Mouse (Mus musculus): ENCODE measurements around the gene Ppp6r2.

The Ppp6r2 gene

GRCm38 (mm10) chr15:89309962-89310498 is 98.7 kb downstream of the Ppp6r2 start:
- DNase-seq (ENCODE audit: low spot score in 2 of 2) = peak; percentile 68 to 70

DNA sequence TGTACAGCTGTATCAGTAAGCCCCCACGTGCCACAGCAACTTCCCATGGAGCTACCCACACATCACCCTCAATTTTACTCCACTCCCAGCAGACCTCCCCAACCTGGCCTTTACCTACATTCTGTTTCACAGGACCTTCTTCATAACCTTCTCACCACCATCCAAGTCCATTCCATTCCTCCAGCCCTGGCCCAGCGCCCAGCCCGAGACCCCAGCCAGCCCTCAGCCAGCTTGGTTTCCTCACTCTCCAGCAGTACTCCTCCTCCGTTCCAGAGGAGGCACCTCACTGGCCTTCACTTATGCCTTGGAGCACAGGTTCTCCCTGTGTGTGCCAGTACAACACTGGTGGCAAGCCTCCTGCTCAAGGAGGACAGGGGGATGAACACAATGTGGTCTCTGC is 102.0 kb downstream of the Ppp6r2 start:
- no peak for DNase-seq (ENCODE audit: low spot score in 2 of 2)

- DNase-seq (ENCODE audit: low spot score in 2 of 2) = no peak
These were observed 102.8 kb downstream of the Ppp6r2 start for GRCm38 (mm10) chr15:89314107-89314506.

DNA sequence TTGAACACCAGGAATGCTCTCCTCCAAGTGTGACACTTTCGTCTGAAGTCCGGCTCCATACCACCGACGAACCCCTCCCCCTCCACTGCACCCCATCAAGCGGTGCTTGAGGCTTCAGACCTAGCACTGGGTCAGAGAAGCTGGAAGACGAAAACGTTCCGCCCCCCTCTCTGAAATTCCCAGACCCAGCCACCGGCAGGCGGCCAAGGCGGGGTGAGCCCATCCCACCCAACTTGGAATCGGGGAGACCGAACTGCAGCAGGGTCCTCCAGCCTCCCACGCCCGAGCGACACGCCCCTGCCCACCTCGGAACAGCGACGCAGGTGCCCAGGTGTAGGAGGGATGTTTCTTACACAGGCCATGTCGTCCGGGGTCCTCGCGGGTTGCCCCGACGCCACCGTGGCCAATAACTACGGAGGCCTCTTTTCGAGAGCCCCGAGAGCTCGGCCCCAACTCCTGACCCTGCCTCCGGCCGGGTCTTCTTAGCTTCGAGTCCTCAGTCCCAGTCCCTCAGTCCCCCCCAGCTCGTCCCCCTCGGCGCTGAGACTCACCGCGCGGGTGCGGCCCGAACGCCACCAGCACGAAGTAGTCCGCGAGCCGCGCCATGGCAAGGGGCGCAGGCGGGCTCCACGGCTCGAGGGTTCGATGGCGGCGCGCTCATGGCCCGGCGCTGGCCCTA is 103.3 kb downstream of the Ppp6r2 start:
- no peak for DNase-seq (ENCODE audit: low spot score in 2 of 2)

DNA sequence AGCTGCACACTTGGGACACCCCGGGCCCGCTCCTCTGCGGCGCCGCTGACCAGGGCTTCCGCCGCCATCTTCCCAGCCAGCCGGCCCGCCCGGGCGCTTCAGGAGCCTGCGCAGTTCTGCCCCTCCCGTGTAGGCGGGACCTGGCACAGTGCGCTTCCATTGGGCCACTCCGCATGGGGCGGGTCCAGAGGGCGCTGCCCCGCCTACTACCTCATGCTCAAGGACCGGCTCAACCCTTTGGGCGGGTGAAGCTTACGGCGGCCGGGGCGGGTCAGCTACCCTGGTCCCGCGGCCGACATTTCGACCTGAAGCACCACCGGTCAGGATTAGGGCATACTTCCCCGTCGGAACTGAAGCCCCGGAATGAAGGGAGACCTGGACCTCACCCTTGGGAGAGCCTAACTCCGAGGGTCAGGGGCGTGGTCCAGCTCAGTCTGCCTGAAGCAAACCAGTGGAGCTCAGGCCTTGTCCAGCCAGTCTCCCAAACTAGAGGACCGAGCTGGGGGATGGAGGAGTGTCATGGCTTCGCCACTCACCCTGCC is 103.9 kb downstream of the Ppp6r2 start, which contains the start of gene Sbf1:
Gene Sbf1, minus strand, starts transcription at position 122 of the 542 bp plus-strand sequence.
- DNase-seq (ENCODE audit: low spot score in 2 of 2) = peak; percentile 96 to 97

GRCm38 (mm10) chr15:89316146-89316545 is 104.8 kb downstream of the Ppp6r2 start:
- no peak for DNase-seq (ENCODE audit: low spot score in 2 of 2)

DNA sequence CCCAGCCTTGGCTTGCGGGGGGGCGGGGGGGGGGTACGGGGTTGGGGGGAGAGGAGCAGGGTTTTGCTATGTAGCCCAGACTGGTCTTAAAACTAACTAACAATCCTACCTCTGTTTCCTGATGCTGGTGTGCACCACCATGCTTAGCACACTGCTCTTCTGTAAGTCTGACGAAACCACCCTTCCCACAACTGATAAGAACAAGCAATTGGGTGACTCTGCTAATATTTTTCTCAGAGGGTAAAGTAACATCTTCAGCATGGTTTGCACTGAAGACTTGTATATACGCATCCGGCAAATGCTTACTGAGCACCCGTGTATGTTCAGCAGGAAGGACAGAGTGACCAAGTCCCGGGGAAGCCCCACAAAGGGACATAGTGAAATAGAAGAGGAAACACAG is 109.9 kb downstream of the Ppp6r2 start:
- no peak for DNase-seq (ENCODE audit: low spot score in 2 of 2)

- no peak for DNase-seq (ENCODE audit: low spot score in 2 of 2)
These were observed 111.5 kb downstream of the Ppp6r2 start, which contains the start of gene Adm2 for GRCm38 (mm10) chr15:89322670-89323522. Gene Adm2 (plus strand): TSS chr15:89322720.

GRCm38 (mm10) chr15:89323656-89324055 is 112.3 kb downstream of the Ppp6r2 start:
- DNase-seq (ENCODE audit: low spot score in 2 of 2) = no peak

GRCm38 (mm10) chr15:89326441-89326840 is 115.1 kb downstream of the Ppp6r2 start:
- no peak for DNase-seq (ENCODE audit: low spot score in 2 of 2)

DNA sequence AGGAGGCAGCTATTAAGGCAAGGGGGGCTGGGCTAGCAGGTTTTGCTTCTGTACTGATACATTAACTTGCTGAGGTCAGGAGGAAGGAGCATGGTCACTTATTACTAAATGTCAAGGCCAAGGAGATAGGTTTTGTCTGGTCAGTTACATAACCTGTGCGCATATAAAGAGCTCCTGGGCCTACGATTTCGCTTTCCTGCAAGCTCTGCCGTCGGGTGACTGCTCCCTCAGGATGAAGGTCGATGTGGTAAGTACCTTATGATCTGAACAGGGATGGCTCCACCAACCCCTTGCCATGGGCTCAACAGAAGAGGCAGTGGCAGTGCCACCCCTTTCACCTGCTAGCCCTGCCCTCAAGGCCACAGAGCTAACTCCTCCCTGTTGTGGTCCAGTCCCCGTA is 122.9 kb downstream of the Ppp6r2 start, which contains the start of gene Miox:
Gene Miox, plus strand, starts transcription at position 128 of the 400 bp plus-strand sequence.
- no peak for DNase-seq (ENCODE audit: low spot score in 2 of 2)

DNA sequence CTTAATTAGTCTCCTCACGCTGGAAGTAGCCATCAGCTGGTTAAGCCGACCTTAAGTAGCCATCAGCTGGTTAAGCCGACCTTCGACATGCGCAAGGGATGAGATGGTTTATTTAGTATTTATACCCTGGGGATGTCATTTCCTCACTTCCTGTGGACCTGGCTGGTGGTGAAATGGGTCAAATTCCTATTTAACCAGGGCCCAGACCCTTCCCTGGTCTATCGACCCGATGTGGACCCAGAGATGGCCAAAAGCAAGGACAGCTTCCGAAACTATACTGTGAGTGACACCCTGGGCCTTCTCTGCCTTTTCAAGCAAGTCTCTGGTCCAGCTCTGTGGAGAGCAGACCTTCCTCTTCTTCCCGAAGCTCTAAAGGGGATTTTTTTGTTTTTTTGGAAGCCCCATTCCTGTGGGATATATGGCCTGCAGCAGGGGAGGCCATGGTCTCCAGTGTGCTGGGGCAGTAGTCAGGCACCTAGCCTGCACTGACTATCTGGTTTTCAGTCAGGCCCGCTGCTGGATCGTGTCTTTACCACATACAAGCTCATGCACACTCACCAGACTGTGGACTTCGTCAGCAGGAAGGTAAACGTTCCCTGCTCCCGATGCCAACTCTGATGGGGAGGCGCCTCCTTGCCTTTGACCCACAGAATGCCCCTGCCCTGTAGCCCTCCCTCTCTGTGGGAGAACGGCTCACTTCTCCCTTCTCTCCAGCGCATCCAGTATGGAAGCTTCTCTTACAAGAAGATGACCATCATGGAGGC is 123.6 kb downstream of the Ppp6r2 start:
- no peak for DNase-seq (ENCODE audit: low spot score in 2 of 2)

- no peak for DNase-seq (ENCODE audit: low spot score in 2 of 2)
These were observed 125.1 kb downstream of the Ppp6r2 start for GRCm38 (mm10) chr15:89336422-89336821.

Data from right cerebral cortex, adult 2 months (tissue).